Mouse (Mus musculus) forebrain, postnatal 0 days (tissue): ENCODE data around the gene Cfi. TPM values are rescaled to one million over a fixed set of nuclear protein-coding genes. Genes with fewer than 3 reads are reported as not detected.

Experiments used
- ATAC-seq: fragments of 200-750 bp; cut with Nextera tagmentation; 2 replicates; pipeline ENCODE4 v1.8.0; 2017; ENCODE audit warnings: mild to moderate bottlenecking, moderate library complexity
- DNase-seq: peaks from one replicate; pipeline ENCODE4 v3.0.0-alpha.2; 2015
- H3K27ac ChIP-seq: fragments of 300-500 bp; sonication (generic); 2 replicates; pipeline ENCODE4 v1.5.1; 2014; ENCODE audit warnings: low read depth, mild to moderate bottlenecking, antibody characterized with exemption, low read length, moderate library complexity, mixed read lengths
- H3K27me3 ChIP-seq: fragments of 300-500 bp; sonication (generic); 2 replicates; pipeline ENCODE4 v1.6.1; 2014; ENCODE audit warnings: mild to moderate bottlenecking, low read length, mixed read lengths; ENCODE audit not compliant: insufficient read depth
- H3K36me3 ChIP-seq: fragments of 300-500 bp; sonication (generic); 2 replicates; pipeline ENCODE4 v1.6.1; 2014; ENCODE audit warnings: mild to moderate bottlenecking, moderate library complexity; ENCODE audit not compliant: insufficient read depth
- H3K4me1 ChIP-seq: fragments of 300-500 bp; sonication (generic); 2 replicates; pipeline ENCODE4 v1.6.1; 2014; ENCODE audit warnings: antibody characterized with exemption; ENCODE audit not compliant: insufficient read depth
- H3K4me2 ChIP-seq: fragments of 300-500 bp; sonication (generic); 2 replicates; pipeline ENCODE4 v1.6.1; 2014; ENCODE audit warnings: low read depth, mild to moderate bottlenecking, moderate library complexity
- H3K4me3 ChIP-seq: fragments of 300-500 bp; sonication (generic); 2 replicates; pipeline ENCODE4 v1.5.1; 2014; ENCODE audit warnings: low read depth, low read length, mixed read lengths
- H3K9ac ChIP-seq: fragments of 300-500 bp; sonication (generic); 2 replicates; pipeline ENCODE4 v1.6.1; 2014; ENCODE audit warnings: mild to moderate bottlenecking
- H3K9me3 ChIP-seq: fragments of 300-500 bp; sonication (generic); 2 replicates; pipeline ENCODE4 v1.6.1; 2016; ENCODE audit warnings: low read length
- CTCF ChIP-seq: sonication (generic); IDR thresholded peaks from 2 replicates; pipeline ENCODE4 v1.5.1; 2016; ENCODE audit warnings: antibody characterized with exemption, control low read depth, low read depth
- WGBS: fragments of 180-500 bp; shearing (Covaris S2); extraction: QIAGEN DNeasy Blood & Tissue Kit; methylation state at CpG from one replicate; pipeline ENCODE4 v1.1.7; 2014; 5-methylcytosine and 5-hydroxymethylcytosine counted together
- polyA plus RNA-seq: library from polyadenylated mRNA; unstranded; fragments of >200 nt; fragmentation: Nextera tagmentation; extraction: Ambion mirVana; gene quantifications from 2 replicates; pipeline ENCODE4 v1.2.1, GENCODE M21; 2015
- total RNA-seq: library from RNA; depleted of rRNA; stranded (reverse); fragments of >200 nt; gene quantifications from 2 replicates; pipeline ENCODE4 v1.2.3, GENCODE M21; 2014

Cfi gene
- total and polyA plus RNA-seq, 2 experiments from 2014 or later, result 0.33 TPM; not detected in 1

DNA sequence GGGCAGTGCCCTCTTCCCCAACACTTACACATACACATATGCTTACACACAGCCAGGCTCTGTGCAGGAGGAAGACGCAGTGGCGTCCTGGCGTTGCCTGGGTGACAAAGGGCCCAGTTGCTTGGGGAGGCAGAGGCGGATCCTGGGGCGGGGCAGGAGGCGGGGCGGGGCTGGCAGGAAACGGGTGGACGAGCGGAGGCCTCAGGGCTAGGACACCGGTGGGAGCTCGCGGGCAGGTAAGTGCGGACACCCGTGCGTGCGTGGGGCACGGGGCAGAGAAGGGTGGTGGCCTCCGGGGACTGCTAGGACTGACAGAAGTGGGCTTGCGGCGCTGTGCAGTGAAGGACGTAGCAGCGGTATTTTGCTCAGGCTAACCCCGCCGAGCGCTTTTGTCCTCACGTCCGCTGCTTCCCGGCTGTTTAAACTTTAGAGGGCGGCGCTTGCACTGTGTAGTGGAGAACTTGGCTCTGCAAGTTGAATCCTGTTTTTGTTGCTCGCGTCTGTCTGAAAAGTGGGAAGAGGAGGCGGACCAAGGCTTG, 65.7 kb downstream of the Cfi start, which contains the start of gene Casp6:
Casp6 (plus strand) TSS at position 155 of the 539 bp plus-strand sequence.
- H3K36me3 ChIP-seq, result no peaks in the 10 kb centered on the region
- H3K27ac ChIP-seq, result no peak within 1 kb of the TSS
- ATAC-seq (peak; percentile 92), DNase-seq (peak; percentile 55)
- H3K4me1 ChIP-seq, result peaks cover 8% of the 10 kb centered on the region; the same call in 1 of the 2 replicates
- peak within 1 kb of the TSS; percentile 44 for H3K9ac ChIP-seq
- peak within 1 kb of the TSS; percentile 48 for H3K4me3 ChIP-seq
- H3K4me2 ChIP-seq, result peak within 1 kb of the TSS; percentile 83
- no peaks in the 10 kb centered on the region for H3K9me3 ChIP-seq
- no peaks in the 10 kb centered on the region for H3K27me3 ChIP-seq
- TF ChIP-seq CTCF, result no peak
- under 1% methylated on average over 34 of the region's 34 CpGs for WGBS

DNA sequence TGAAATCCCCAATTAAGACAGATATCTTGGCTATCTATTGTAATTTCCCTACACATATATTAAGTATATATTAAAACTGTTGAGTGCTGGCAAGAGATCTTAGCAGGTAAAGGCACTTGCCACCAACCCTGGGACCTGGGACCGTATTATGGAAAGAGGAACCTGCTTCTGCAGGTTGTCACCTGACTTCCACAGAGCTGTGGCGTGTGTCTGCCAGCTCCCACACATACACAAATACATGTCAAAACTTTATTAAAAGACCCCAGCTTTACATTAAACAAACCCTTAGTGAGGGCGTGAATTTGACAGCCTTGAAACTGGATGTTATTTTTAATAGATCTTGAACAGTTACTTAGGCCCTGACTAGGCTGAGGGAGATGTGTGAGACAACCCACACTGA, 67.7 kb downstream of the Cfi start:
- WGBS, result 95% methylated on average over 3 of the region's 3 CpGs
- peaks cover 8% of the 10 kb centered on the region; the same call in 1 of the 2 replicates for H3K4me1 ChIP-seq
- H3K27ac ChIP-seq, result no peak overlapping the region
- H3K4me2 ChIP-seq, result no peak overlapping the region
- H3K9me3 ChIP-seq, result no peaks in the 10 kb centered on the region
- H3K9ac ChIP-seq, result no peak overlapping the region
- no peaks in the 10 kb centered on the region for H3K36me3 ChIP-seq
- no peak for ATAC-seq
- no peak for TF ChIP-seq CTCF
- no peak for DNase-seq
- H3K4me3 ChIP-seq, result no peak overlapping the region
- no peaks in the 10 kb centered on the region for H3K27me3 ChIP-seq

DNA sequence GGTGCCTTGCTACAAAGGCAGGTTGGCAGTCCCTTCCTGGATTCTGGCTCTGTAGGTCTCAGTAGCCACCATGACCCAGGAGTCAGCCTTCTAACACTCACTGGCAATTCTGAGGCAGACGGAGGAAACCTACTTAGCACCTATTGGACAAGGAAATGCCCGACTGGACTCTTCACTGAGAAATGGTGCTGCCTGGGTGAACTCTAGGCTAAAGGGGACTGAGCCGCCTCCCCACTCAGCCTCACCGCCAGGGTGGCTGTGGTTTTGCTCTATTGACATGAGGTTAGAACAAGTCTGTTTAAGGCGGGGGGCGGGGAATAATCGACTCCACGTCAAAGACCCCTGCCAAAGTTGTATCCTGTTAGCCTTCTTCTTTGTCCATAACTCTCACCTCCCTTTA, 68.2 kb downstream of the Cfi start:
- Histone ChIP-seq H3K36me3 (no peaks in the 10 kb centered on the region; the same call in 1 of the 2 replicates), H3K27ac (no peak overlapping the region), H3K27me3 (no peaks in the 10 kb centered on the region), H3K4me1 (peaks cover 8% of the 10 kb centered on the region; the same call in 1 of the 2 replicates), H3K4me3 (no peak overlapping the region), H3K4me2 (no peak overlapping the region), H3K9ac (no peak overlapping the region), H3K9me3 (no peaks in the 10 kb centered on the region)
- ATAC-seq (no peak), DNase-seq (no peak)
- 84% methylated on average over 8 of the region's 8 CpGs for WGBS
- no peak for TF ChIP-seq CTCF

DNA sequence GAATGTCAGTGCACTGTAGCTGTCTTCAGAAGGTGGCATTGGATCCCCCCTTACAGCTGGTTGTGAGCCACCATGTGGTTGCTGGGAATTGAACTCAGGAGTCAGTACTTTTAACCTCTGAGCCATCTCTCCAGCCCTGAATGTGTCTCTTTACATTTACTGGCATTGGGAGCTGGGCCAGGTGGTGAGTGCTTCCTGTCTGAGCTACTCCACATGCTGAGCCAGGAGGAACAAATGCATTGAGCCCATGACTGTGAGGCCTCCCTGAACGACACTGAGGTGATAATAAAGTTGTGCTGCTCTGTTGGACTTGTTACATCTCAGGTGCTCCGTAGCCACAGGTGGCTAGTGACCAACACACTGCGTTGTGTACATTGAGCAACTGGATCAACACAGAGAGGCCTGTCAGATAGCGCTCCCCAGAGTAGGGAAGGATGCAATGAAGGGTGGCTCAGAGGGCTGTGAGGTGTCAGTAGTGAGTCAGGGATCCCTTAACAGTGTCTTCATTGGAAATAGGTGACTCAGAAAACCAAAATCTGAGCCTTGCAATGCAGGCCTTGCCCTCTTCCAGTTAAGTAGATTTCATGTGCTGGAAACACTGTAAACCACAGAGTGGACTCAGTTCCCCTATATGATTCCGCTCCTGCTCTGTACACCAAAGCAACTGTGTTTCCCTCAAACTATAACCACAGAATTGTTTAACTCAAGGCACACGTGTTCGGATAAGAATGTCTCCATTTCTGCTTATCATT, 68.9 kb downstream of the Cfi start:
- 91% methylated on average over 7 of the region's 7 CpGs for WGBS
- H3K27ac ChIP-seq, result no peak overlapping the region
- H3K9me3 ChIP-seq, result no peaks in the 10 kb centered on the region
- peaks cover 6% of the 10 kb centered on the region; the same call in 1 of the 2 replicates for H3K36me3 ChIP-seq
- peaks cover 8% of the 10 kb centered on the region; the same call in 1 of the 2 replicates for H3K4me1 ChIP-seq
- DNase-seq (no peak), ATAC-seq (no peak)
- H3K27me3 ChIP-seq, result no peaks in the 10 kb centered on the region
- no peak for TF ChIP-seq CTCF
- H3K4me2 ChIP-seq, result no peak overlapping the region
- no peak overlapping the region for H3K9ac ChIP-seq
- H3K4me3 ChIP-seq, result no peak overlapping the region

DNA sequence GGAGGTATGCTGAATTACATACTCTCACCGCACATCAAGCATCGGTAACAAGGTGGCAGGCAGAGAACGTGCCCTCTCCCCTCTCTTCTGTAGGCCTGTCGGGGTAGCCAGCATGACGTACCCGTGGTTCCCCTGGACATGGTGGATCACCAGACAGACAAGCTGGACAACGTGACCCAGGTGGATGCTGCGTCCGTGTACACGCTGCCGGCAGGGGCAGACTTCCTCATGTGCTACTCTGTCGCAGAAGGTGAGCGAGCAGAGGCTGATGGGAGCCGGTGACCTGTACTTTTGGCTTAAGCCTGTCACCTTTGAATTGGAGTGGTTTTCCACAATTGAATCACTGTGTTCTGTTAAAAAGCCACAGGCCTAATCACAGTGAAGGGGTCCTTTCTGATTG, 76.3 kb downstream of the Cfi start:
- ATAC-seq (no peak), DNase-seq (no peak)
- WGBS, result 93% methylated on average over 14 of the region's 14 CpGs

GRCm38 (mm10) chr3:129913241-129913640, 77.6 kb downstream of the Cfi start:
- Histone ChIP-seq H3K36me3 (peaks cover 15% of the 10 kb centered on the region), H3K9me3 (no peaks in the 10 kb centered on the region), H3K4me1 (no peaks in the 10 kb centered on the region), H3K4me2 (no peak overlapping the region), H3K9ac (no peak overlapping the region), H3K27ac (no peak overlapping the region), H3K4me3 (no peak overlapping the region), H3K27me3 (no peaks in the 10 kb centered on the region)
- 89% methylated on average over 13 of the region's 13 CpGs for WGBS
- ATAC-seq (no peak), DNase-seq (no peak)
- no peak for TF ChIP-seq CTCF

More for the DNA sequence above, 76.3 kb downstream of the Cfi start:
- Histone ChIP-seq H3K4me3 (no peak overlapping the region), H3K4me2 (no peak overlapping the region), H3K27me3 (no peaks in the 10 kb centered on the region), H3K27ac (no peak overlapping the region), H3K9ac (no peak overlapping the region), H3K4me1 (no peaks in the 10 kb centered on the region), H3K9me3 (no peaks in the 10 kb centered on the region), H3K36me3 (peaks cover 15% of the 10 kb centered on the region)
- TF ChIP-seq CTCF, result no peak

GRCm38 (mm10) chr3:129917424-129917823, 81.7 kb downstream of the Cfi start:
- Histone ChIP-seq H3K4me2 (no peak overlapping the region), H3K4me3 (no peak overlapping the region), H3K4me1 (no peaks in the 10 kb centered on the region), H3K9me3 (no peaks in the 10 kb centered on the region), H3K27me3 (no peaks in the 10 kb centered on the region), H3K36me3 (no peaks in the 10 kb centered on the region), H3K9ac (no peak overlapping the region), H3K27ac (no peak overlapping the region)
- DNase-seq (no peak), ATAC-seq (no peak)
- 83% methylated on average over 3 of the region's 3 CpGs for WGBS
- TF ChIP-seq CTCF, result no peak
